Mouse (Mus musculus): ENCODE results near the gene 2010111I01Rik.

2010111I01Rik gene

DNA sequence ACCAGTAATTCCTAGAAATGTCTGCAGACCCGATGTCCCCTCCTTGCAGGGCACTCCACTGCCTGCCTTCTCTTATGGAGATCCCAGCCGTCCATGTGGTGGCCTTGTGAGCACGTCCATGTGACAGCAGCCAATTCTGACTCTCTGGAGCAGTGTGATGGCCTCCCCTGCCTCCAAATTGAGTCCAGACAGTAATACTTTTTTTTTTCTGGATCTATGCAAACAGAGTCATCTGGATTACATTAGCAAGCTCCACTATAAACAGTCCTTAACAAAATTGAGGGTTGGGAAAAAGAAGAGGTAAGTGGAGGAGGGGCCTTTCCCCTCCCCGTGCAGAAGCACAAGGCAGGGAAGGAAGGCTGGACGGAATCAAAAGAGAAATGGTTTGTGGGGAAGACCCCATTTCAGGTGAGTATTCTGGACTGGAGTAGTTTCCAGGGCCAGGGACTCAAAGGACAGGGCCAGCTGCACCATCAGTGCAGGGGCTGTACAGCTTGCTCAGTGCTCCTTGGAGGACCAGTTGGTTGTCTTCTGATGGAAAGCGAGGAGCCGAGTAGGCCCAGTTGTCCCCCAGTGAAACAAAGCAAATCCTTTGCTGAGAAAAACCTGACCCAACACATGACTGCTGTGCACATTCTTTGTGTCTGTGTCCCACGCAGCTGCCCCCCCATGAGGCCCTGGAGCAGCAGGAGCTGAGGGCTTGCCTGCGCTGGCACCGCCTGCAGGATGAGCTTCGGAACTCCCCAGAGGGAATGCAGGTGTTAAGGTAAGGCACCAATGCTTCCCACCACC is 205.8 kb downstream of the 2010111I01Rik start:
- no peak for DNase-seq

DNA sequence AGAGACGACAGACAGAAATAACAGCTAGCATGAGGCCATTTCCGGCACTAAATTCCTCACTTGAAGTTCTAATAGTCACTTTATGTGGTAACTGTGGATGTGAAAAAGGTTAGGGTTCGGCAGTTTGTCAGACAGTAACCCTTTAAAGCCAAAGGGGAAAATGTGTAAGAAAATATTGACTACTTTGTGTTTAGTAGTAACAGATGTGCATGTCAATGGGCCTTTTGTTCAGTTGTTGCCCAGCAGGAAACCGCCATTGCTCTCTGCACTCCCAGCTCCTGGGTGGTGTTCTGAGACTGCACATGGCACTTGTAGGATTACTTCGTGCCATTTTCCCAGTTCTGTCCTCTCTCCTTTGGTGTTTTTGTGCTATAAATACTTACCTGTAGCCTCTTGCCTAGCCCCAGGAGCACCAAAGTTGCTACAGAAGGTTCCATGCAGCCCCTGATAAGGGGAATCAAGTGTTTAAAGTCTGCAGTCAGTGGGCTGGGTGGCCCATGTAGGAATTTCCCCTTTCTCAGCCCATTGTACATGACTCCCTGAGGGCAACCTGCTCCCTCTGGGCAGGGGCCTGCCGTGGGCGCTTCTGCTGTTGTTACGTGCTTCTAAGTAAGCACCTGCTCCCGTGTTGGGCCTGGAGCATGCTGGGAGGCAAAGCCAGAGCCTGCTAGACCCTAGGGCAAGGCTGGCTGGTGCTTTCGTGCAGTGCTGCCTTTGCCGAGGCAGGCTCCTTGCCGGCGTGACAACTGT is 206.8 kb downstream of the 2010111I01Rik start:
- no peak for DNase-seq

DNA sequence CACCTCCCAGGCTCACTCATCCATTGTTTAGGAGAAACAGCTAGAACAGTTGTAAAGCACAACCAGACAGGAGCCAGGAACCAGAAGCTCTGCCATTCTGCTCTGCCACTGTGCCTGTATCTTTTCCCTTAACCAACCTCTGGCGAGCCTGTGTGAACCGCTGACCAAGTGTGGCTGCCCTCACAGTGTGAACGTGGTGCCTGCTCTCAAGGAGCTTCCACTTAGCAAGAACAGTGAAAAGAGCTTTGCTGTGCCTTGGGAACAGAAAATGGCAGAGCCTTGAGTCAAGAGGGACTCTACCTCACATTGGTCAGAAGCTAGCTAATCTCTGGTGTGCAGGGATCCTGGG is 207.4 kb downstream of the 2010111I01Rik start:
- DNase-seq = no peak

DNA sequence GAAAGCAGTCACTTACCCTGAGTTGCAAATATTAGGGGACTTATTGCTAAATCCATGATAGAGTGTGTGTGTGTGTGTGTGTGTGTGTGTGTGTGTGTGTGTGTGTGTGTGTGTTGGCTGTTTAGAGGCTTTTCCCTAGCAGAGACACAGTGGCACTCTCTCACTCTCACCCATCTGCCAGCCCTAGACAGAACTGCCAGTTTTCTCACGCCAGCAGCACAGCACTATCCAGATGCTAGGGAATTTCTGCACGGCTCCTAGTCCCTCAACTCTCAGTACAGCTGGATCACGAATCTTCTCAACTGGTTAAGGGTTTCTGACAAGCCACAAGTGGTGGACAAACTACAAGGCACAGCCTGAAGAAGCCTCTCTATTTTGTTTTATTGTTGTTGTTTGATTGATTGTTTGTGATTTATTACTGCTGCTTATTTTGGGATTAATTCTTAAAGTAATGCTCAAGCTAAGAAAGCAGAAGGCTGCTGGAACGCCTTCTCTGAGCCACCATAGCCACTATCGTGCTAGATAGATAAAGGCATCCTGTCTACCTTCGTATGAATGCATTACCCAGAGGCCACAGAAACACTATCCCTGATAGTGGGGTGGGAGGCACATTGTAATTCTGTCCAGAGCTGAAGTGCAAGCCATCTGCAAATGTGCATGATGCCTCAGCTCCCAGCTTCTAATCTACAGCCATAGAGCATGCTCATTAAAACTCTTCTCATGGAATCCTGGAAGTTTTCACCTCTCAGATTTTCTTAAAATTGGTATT is 209.7 kb downstream of the 2010111I01Rik start:
- no peak for DNase-seq

DNA sequence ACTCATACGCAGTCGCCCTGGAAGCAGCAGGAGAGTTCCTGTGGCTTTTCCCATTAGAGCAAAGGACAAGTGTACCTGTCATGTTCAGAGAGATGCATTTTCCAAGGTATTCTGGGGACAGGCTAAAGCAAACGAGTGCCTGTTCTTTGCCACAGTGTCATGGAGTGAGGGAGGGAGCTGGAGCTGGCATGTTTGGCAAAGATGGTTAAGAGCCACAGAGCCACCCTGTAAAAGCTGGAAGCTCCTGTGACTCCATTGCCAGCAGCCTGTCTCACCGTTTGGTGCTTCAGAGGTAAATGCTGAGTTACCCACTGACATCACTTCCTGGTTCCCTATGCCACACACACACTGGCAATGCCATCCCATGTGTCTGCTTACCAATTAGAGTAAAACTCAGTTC is 211.4 kb downstream of the 2010111I01Rik start:
- no peak for DNase-seq

DNA sequence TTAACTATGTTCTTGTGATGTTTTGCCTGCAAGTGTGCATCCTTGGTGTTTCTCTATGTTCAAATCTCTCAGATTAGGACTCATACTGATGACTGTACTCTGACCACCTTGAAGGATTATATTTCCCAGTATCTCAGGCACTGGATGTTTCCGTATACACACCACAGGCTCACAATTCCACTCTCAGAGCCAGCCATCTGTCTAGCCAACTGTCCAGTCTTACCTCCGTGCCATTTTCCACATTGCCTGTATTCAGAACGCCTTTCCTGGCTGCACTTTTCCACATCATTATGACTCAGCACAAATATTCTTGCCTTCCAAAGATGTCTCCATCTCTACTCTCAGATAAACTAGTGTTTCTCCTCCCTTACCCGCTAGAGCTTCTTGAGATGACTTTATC is 212.5 kb downstream of the 2010111I01Rik start:
- no peak for DNase-seq

DNA sequence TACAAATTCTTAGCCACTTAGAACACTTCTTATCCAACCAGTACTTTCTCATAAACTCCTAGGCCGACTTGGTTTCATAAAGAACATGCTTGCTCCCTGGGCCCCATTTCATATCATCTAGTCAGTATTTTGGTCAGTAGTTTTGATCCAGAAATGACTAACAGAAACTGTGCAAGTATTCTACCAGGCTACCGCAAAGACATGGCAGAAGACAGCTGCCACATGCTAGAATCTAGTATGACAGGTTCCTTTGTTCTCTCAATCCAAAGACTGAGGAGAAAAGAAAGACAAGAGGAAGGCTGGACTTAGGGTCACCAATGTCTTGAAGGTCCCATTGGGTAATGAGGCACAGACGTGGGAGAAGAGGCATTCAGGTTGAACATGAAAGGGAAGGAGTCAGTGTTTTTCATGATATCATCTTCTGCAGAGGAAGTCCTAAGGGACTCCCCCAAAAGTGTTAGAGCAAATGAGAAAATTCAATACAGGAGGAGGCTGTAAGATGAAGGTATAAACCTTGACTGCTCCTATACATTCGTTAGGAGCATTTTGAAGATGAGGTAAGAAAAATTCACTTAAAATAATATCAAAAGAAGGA is 216.0 kb downstream of the 2010111I01Rik start:
- DNase-seq = no peak

DNA sequence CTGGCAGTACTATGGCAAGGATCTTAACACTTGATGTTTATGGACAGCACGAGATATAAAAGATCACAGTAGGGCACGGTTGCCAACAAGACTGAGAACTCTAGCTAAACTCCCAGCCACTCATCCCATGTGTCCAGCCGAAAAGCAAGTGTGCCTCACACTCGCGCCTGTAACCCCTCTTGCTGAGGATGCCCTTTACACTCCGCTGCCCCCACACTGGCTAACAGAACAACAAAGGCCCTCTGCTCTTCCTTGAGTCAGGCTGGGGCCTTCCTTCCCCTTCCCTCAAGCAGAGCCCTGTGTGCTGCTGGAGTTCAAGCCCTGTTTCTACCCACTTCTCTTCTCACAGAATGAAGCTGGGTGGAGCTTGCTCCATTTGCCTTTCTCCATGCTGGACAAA is 220.3 kb downstream of the 2010111I01Rik start:
- DNase-seq = no peak

DNA sequence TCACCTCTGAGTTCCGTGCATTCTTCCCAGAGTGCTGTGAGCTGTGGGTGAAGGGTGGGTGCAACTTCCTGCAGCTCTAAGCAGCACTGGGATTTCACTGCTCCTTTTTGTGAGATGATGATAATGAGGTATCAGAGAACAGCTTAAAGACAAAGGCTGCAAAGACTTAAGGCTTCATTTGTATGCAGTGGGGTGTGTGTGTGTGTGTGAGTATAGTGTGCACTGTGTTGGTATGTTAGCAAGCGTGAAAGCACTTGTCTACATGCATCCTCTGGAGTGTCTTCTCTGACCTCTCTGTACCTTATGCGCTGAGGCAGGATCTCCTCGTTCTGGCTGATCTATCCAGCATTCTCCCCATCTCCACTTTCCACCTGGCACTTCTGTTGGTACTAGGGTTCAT is 221.5 kb downstream of the 2010111I01Rik start:
- no peak for DNase-seq

DNA sequence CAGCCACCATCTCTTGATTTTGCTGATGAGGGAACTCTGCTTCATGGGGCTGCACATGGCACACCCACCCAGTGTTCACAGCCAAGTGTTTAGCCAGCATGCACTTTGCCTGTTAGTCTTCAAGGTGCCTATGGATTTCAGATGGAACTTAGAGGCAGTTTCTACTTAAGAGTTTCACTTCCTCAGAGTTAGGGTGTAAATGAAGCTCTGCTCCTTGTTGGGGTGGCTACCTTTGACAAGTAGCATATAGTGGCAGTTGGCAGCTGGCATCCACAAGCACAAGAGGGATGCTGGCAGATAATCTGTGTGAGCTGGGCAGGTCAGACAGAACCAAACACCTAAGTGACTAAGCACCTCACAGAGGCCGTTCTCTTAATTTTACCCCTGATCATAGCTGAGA is 221.9 kb downstream of the 2010111I01Rik start:
- no peak for DNase-seq

DNA sequence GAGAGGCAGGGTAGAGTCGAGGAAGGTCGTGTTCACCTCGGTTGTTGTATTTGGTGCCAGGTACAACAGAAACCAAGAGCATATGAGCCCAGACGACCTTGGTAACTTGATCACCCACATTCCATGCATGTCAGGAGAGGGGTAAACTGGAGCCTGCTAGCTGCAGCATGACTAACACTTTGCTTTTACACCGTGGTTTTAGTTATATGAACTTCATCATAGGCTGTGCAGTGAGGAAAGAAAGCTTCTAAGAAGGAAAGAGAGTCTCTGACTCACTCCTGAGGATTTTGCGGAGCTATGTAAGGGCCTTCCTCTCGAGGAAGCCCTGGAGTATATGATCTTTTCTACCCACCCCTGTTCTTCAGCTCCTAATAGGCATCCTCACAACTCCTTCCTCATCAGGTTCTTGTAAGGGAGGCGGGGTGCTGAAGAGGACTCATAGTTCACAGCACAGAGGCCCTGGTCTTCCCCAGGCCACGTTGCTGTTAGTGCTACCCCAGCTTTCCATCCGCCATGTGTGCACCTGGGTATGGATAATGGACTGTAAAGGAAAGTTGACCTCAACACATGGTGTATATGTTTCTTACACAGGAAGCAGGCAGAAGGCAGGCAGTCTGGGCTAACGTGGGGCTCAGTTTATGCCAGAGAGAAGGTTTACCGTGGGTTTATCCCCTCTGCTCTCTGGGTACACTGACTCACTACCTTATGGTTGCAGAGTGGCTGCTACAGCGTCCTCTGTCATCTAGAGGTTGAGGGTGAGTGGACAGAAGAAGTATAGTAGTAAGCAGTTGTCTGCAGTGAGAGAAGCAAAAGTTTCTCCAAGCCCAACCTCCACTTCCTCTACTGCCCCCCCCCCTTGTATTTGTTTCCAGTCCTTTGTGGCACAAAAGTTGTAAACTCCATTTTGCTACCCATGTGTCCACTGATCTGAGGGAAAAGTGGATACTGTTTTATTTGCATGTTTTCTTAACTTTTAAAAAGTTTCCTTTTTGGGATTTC is 222.8 kb downstream of the 2010111I01Rik start:
- DNase-seq = peak; percentile 32

DNA sequence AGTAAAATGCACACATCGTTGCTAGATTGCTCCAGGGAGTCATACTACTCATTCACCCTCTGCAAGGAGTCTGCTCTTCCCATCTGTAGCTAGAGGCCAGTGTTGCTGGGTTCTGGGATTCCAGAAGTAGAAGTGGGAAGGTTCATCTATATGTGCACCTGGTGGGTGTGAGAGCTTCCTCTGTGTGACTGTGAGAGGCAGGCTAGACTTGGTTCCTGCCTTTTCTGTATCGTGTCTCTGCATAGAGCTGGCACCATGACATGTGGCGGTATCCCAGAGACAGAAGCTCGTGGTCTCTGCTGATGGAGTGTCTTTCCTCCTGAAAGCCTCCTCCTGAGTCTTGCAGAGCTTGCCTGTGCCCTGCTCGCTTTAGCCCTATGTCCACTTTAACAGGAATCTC is 223.6 kb downstream of the 2010111I01Rik start:
- DNase-seq = no peak

DNA sequence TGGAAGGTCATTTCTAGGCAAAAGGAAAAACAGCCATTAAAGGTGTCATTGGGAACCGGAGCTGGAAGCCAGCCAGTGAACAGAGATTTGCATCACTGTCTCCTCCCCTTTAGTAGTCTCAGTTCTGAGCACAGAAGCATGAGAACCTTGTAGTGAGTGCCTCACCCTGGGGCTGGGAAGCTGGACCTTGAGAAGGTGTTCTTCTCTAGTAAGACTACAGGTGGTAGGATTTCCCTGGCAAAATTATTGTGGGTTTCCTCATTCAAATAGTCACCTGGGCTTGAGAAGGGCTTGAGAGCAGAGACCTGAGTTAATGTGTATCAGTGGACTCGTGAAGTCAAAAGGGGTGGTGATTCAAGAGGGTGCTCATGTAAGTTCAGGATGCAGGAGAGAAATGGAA is 224.1 kb downstream of the 2010111I01Rik start:
- peak; percentile 63 for DNase-seq

DNA sequence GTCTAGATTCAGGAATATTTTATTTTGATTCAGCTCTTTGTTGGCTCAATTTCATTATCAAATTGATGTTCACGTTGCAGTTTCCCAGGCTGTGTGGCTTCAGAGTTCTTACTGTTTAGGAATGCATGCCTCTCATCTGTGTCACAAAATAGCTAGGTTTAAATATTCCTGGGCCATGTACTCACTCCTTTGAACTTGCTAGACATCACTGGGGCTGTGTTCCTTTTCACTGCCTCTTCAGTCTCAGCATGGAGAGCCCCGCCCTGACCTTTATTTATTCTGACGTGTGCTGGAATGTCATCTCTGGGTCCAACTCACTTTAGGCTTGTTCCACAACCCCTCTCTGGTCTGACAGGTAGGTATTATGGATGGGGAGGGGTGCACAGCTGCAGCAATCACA is 228.7 kb downstream of the 2010111I01Rik start:
- DNase-seq = no peak

DNA sequence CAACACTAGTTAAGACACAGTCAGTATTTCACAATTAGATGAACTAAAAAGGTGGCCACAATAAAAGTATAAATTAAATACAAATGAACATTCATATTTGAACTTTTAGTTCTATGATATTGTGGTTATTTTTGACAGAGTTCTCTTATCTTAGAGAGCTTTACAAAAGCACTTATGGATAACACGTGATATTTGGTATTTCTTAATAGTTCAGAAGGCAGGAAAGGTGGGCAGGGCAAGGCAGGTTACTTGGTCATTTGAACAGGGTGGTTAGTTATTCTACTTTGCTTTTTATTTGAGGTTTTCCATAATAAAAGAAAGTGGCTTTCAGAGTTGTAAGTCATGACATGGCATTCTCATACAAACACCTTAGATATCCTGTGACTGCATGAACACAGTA is 233.3 kb downstream of the 2010111I01Rik start:
- peak; percentile 32 for DNase-seq

DNA sequence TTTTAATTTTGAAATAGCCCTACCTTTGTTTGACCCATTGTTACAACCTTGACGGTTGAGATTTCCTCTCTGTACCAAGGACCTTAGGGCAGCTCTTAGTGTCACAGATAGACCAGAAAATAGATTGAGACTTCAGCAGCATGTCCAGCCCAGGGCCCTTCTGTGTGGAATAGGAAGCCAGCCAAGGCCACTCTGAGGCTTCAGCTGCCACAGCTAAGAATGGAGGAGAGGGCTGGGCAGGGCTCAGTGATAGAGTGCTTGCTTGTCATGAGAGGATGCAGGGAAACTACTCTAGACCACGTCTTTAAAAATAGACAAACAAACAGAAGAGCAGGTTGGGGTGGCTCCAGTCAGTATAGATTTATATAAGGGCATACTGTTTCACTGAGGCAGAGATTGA is 234.9 kb downstream of the 2010111I01Rik start:
- peak; percentile 21 for DNase-seq

DNA sequence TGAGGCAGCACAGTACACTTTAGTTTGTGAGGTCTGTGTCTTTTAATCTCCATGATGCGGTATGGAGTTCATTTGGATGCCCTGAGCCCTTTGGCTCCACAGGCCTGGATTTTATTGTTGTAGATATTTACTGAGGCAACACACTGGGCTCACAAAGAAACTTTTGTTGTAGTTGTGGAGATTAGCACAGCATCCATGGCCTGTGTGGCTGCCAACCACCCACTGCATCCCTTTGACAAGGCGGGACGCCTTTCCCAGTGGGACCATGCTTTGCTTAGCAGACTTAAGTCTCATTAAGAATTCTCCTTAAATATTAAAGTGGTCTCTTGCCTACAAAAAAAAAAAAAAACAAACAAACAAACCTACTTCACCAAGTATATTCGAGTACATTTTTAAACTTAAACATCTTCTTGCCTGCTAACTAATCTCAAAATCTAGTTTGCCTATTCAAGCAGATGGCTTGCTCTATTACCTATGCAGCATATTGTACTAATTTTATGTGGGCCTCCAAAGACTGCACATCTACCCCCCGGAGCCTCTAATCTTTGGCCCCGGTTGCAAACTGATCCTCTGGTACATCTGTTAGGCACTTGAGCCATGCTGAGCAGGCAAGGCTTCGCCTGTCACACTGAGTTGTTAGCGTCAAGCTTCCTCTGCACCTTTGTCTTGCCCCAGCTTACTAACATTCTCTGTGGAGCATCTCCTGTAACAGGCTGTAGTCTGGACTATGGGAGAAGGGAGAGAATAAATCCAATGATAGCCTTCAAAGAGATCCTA is 239.0 kb downstream of the 2010111I01Rik start:
- no peak for DNase-seq

DNA sequence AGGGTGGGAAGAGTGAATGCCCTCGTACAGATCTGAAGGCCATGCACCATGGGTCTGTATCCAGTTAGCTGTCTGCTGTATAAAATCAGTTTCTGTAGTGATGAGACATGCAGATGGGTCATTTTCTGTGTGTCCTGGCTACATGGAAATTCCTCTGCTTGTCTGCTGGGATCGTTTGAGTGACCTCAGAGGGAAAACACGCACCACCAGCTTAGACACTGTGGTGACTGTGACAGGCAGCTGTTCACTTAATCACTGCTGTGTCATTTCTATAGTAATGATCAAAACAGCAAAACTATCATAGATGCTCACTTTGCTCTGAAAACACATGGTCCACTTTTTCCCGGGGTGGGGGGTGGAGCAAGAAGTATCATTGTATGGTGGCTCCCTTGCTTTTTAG is 241.1 kb downstream of the 2010111I01Rik start:
- DNase-seq = no peak

DNA sequence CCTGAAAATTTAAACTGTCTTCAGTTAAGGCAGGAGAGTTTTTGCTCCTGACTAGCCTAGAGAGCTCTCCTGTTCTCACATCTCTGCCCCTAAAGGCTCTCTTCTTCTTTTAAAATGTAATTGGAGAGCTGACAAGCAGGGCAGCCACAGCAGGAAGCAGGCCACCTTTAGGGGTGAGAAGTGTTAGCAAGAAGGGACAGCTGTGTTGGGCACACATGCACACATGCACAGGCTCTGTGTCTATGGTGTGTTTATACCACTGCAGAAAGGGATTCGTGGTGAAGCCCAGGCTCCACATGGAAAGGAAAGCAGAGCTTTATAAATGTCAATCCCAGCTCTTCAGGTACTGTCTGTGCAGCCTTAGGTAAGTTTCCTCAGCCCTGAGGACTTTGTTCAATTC is 241.7 kb downstream of the 2010111I01Rik start:
- DNase-seq = no peak

DNA sequence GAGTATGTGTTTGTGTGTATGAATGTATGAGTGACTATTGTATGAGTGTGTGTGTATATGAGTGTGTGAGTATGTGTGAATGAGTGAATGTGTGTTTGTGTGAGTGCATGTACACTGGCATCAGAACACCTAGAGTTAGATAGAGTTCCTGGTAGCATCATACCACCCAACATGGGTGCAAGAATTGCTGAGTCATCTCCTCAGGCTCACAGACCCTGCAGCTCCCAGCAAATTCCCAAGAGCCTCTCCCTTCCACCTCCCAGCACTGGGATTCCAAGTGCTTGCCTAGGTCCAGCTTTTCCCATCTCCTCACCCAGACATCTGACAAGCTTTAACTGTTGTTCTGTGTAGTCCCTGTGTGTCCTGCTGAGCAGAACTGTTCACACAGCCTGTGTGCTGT is 251.8 kb downstream of the 2010111I01Rik start:
- no peak for DNase-seq
